Mouse (Mus musculus) hindbrain, embryonic 16.5 days (tissue): ENCODE measurements around the gene Klhl36. TPM values are rescaled to one million over a fixed set of nuclear protein-coding genes. Genes with fewer than 3 reads are reported as not detected.

Experiments
- ATAC-seq: fragments of 200-750 bp; cut with Nextera tagmentation; 2 replicates; pipeline ENCODE4 v1.8.0; 2017; ENCODE audit warnings: moderate TSS enrichment, moderate library complexity
- H3K27ac ChIP-seq: fragments of 300-500 bp; sonication (generic); 2 replicates; pipeline ENCODE4 v1.5.1; 2014; ENCODE audit warnings: low read depth, mild to moderate bottlenecking, control low read depth, low read length, moderate library complexity
- H3K27me3 ChIP-seq: fragments of 300-500 bp; sonication (generic); replicated peaks from 2 replicates; pipeline ENCODE4 v1.6.1; 2014; ENCODE audit warnings: low read length; ENCODE audit not compliant: control insufficient read depth, insufficient read depth
- H3K36me3 ChIP-seq: fragments of 300-500 bp; sonication (generic); 2 replicates; pipeline ENCODE4 v1.6.1; 2014; ENCODE audit warnings: mild to moderate bottlenecking, low read length, moderate library complexity, mixed read lengths; ENCODE audit not compliant: control insufficient read depth, insufficient read depth
- H3K4me1 ChIP-seq: fragments of 300-500 bp; sonication (generic); 2 replicates; pipeline ENCODE4 v1.6.1; 2014; ENCODE audit warnings: low read depth, low read length; ENCODE audit not compliant: control insufficient read depth, insufficient read depth
- H3K4me2 ChIP-seq: fragments of 300-500 bp; sonication (generic); 2 replicates; pipeline ENCODE4 v1.6.1; 2014; ENCODE audit warnings: mild to moderate bottlenecking, low read length, control low read depth, moderate library complexity
- H3K4me3 ChIP-seq: fragments of 300-500 bp; sonication (generic); 2 replicates; pipeline ENCODE4 v1.5.1; 2014; ENCODE audit warnings: mild to moderate bottlenecking, low read length, control low read depth, moderate library complexity
- H3K9ac ChIP-seq: fragments of 300-500 bp; sonication (generic); 2 replicates; pipeline ENCODE4 v1.6.1; 2014; ENCODE audit warnings: low read depth, mild to moderate bottlenecking, control low read depth, low read length, moderate library complexity
- H3K9me3 ChIP-seq: fragments of 300-500 bp; sonication (generic); 2 replicates; pipeline ENCODE4 v1.6.1; 2014; ENCODE audit warnings: mild to moderate bottlenecking, low read length, moderate library complexity; ENCODE audit not compliant: control insufficient read depth
- WGBS: fragments of 180-500 bp; shearing (Covaris S2); extraction: QIAGEN DNeasy Blood & Tissue Kit; methylation state at CpG from one replicate; pipeline ENCODE4 v1.1.7; 2014; 5-methylcytosine and 5-hydroxymethylcytosine counted together
- polyA plus RNA-seq: library from polyadenylated mRNA; unstranded; fragments of >200 nt; fragmentation: Nextera tagmentation; extraction: Ambion mirVana; gene quantifications from 2 replicates; pipeline ENCODE4 v1.2.1, GENCODE M21; 2015

Klhl36 gene
- polyA plus RNA-seq, 1 experiment from 2014 or later: 20.5 TPM

- Histone ChIP-seq H3K4me1 (peaks cover 14% of the 10 kb centered on the region), H3K27ac (no peak overlapping the region), H3K27me3 (no peaks in the 10 kb centered on the region), H3K4me2 (no peak overlapping the region), H3K9ac (no peak overlapping the region), H3K36me3 (peaks cover 7% of the 10 kb centered on the region), H3K4me3 (no peak overlapping the region), H3K9me3 (no peaks in the 10 kb centered on the region)
- 72% methylated on average over 11 of the region's 11 CpGs for WGBS
- no peak for ATAC-seq
These were observed 37.2 kb upstream of the Klhl36 start for GRCm38 (mm10) chr8:119824809-119825273.

- Histone ChIP-seq H3K4me2 (no peak overlapping the region), H3K36me3 (peaks cover 7% of the 10 kb centered on the region), H3K9me3 (no peaks in the 10 kb centered on the region), H3K9ac (no peak overlapping the region), H3K4me1 (peaks cover 27% of the 10 kb centered on the region), H3K27me3 (no peaks in the 10 kb centered on the region), H3K4me3 (no peak overlapping the region), H3K27ac (no peak overlapping the region)
- no peak for ATAC-seq
- 89% methylated on average over 19 of the region's 19 CpGs for WGBS
These were observed 35.9 kb upstream of the Klhl36 start for GRCm38 (mm10) chr8:119825950-119826730.

- H3K4me3 ChIP-seq: no peak overlapping the region
- H3K4me1 ChIP-seq: peaks cover 35% of the 10 kb centered on the region
- no peak overlapping the region for H3K27ac ChIP-seq
- WGBS: 83% methylated on average over 5 of the region's 5 CpGs
- H3K9ac ChIP-seq: no peak overlapping the region
- H3K4me2 ChIP-seq: no peak overlapping the region
- H3K27me3 ChIP-seq: no peaks in the 10 kb centered on the region
- ATAC-seq: no peak
- no peaks in the 10 kb centered on the region for H3K9me3 ChIP-seq
- H3K36me3 ChIP-seq: peaks cover 4% of the 10 kb centered on the region; the same call in 1 of the 2 replicates
These were observed 35.1 kb upstream of the Klhl36 start for GRCm38 (mm10) chr8:119826982-119827381.

GRCm38 (mm10) chr8:119827721-119828153 lies 34.3 kb upstream of the Klhl36 start:
- Histone ChIP-seq H3K4me2 (no peak overlapping the region), H3K36me3 (no peaks in the 10 kb centered on the region), H3K9ac (no peak overlapping the region), H3K27me3 (no peaks in the 10 kb centered on the region), H3K4me1 (peaks cover 43% of the 10 kb centered on the region), H3K27ac (0 out of 2 replicates have a peak overlapping the region, but pooled peaks have one; percentile 18), H3K4me3 (no peak overlapping the region), H3K9me3 (no peaks in the 10 kb centered on the region)
- 40% methylated on average over 4 of the region's 4 CpGs for WGBS
- no peak for ATAC-seq

DNA sequence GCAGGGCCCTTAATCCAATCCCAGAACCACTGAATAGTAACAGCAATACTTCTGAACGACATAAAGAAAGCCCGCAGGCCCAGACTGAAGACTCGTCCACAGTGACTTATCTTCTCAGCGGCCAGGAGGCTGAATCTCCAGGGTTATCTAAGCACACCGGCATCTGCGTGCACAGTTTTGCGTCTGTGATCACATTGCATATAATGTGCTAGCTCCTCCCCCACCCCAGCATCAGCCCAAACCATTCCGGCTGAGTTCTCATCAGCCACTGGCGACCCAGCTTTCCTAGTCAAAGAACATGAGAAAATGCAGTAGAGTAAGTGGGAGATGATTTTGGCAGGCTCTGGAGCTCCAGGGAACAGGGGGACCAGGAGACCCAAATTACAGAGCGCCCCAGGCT lies 33.1 kb upstream of the Klhl36 start:
- Histone ChIP-seq H3K4me3 (no peak overlapping the region), H3K9me3 (no peaks in the 10 kb centered on the region), H3K27ac (no peak overlapping the region; the same call in 1 of the 2 replicates), H3K4me1 (peaks cover 49% of the 10 kb centered on the region), H3K27me3 (no peaks in the 10 kb centered on the region), H3K36me3 (no peaks in the 10 kb centered on the region), H3K4me2 (no peak overlapping the region), H3K9ac (no peak overlapping the region)
- 68% methylated on average over 10 of the region's 10 CpGs for WGBS
- no peak for ATAC-seq

- Histone ChIP-seq H3K9ac (no peak overlapping the region), H3K9me3 (no peaks in the 10 kb centered on the region), H3K4me2 (no peak overlapping the region), H3K27ac (peak overlapping the region; percentile 2; the same call in 1 of the 2 replicates), H3K4me3 (no peak overlapping the region), H3K27me3 (no peaks in the 10 kb centered on the region), H3K36me3 (peaks cover under 1% of the 10 kb centered on the region; the same call in 1 of the 2 replicates), H3K4me1 (peaks cover 46% of the 10 kb centered on the region)
- no peak for ATAC-seq
- 73% methylated on average over 13 of the region's 13 CpGs for whole genome bisulfite sequencing
These were observed 32.6 kb upstream of the Klhl36 start for GRCm38 (mm10) chr8:119829420-119829819.

- no peaks in the 10 kb centered on the region for H3K9me3 ChIP-seq
- 0 out of 2 replicates have a peak overlapping the region, but pooled peaks have one; percentile 11 for H3K9ac ChIP-seq
- no peak overlapping the region for H3K4me2 ChIP-seq
- 43% methylated on average over 16 of the region's 16 CpGs for WGBS
- no peak overlapping the region for H3K4me3 ChIP-seq
- ATAC-seq: 0 out of 2 replicates have a peak, but pooled peaks have one; percentile 1
- H3K27ac ChIP-seq: peak overlapping the region; percentile 2; the same call in 1 of the 2 replicates
- H3K36me3 ChIP-seq: peaks cover 3% of the 10 kb centered on the region; the same call in 1 of the 2 replicates
- no peaks in the 10 kb centered on the region for H3K27me3 ChIP-seq
- H3K4me1 ChIP-seq: peaks cover 47% of the 10 kb centered on the region
These were observed 32.0 kb upstream of the Klhl36 start for GRCm38 (mm10) chr8:119829870-119830580.

DNA sequence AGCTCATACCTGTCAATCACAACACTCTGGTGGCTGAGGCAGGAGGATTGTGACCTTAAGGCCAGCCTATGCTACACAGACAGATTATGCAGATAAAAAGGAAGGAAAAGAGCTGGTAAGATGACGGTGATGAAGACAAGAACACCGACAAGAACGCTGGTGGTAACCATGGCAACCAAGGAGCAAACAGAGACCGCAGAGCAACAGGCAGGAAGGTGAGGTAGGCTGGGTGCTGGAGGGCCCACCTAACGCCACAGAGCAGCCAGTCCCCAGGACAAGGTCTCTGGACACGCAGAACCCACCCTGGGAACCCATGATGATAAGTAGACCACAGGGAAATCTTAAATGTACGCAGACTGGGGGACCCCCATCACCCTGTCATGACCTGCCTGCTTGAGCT lies 31.5 kb upstream of the Klhl36 start:
- H3K36me3 ChIP-seq: peaks cover 5% of the 10 kb centered on the region; the same call in 1 of the 2 replicates
- H3K4me2 ChIP-seq: no peak overlapping the region
- 49% methylated on average over 7 of the region's 7 CpGs for WGBS
- no peaks in the 10 kb centered on the region for H3K9me3 ChIP-seq
- no peaks in the 10 kb centered on the region for H3K27me3 ChIP-seq
- H3K9ac ChIP-seq: no peak overlapping the region
- H3K4me3 ChIP-seq: no peak overlapping the region
- H3K27ac ChIP-seq: no peak overlapping the region; the same call in 1 of the 2 replicates
- H3K4me1 ChIP-seq: peaks cover 52% of the 10 kb centered on the region
- ATAC-seq: no peak
